Mouse (Mus musculus) intestine, embryonic 14.5 days (tissue): ENCODE results near the gene Slc8b1. TPM values are rescaled to one million over a fixed set of nuclear protein-coding genes. Genes with fewer than 3 reads are reported as not detected.

Experiments
- ATAC-seq: fragments of 200-750 bp; cut with Nextera tagmentation; replicated peaks from 2 replicates; pipeline ENCODE4 v1.8.0; 2017; ENCODE audit warnings: low read depth, moderate number of reproducible peaks, moderate TSS enrichment, moderate library complexity; ENCODE audit not compliant: low FRiP score, low TSS enrichment
- DNase-seq: peaks from one replicate; pipeline ENCODE4 v3.0.0-alpha.2; 2018; ENCODE audit warnings: low spot score
- H3K27ac ChIP-seq: fragments of 300-500 bp; sonication (generic); 2 replicates; pipeline ENCODE4 v1.5.1; 2014; ENCODE audit warnings: low read depth, mild to moderate bottlenecking, control low read depth
- H3K27me3 ChIP-seq: fragments of 300-500 bp; sonication (generic); replicated peaks from 2 replicates; pipeline ENCODE4 v1.6.1; 2014; ENCODE audit warnings: low read length, control low read depth; ENCODE audit not compliant: control insufficient read depth, insufficient read depth
- H3K36me3 ChIP-seq: fragments of 300-500 bp; sonication (generic); 2 replicates; pipeline ENCODE4 v1.6.1; 2014; ENCODE audit warnings: low read length, control low read depth; ENCODE audit not compliant: control insufficient read depth, insufficient read depth
- H3K4me1 ChIP-seq: fragments of 300-500 bp; sonication (generic); replicated peaks from 2 replicates; pipeline ENCODE4 v1.6.1; 2014; ENCODE audit warnings: low read length, control low read depth, mixed read lengths; ENCODE audit not compliant: control insufficient read depth, insufficient read depth
- H3K4me2 ChIP-seq: fragments of 300-500 bp; sonication (generic); 2 replicates; pipeline ENCODE4 v1.6.1; 2014; ENCODE audit warnings: low read length
- H3K4me3 ChIP-seq: fragments of 300-500 bp; sonication (generic); 2 replicates; pipeline ENCODE4 v1.5.1; 2014; ENCODE audit warnings: low read depth, low read length, control low read depth, mixed read lengths
- H3K9ac ChIP-seq: fragments of 300-500 bp; sonication (generic); 2 replicates; pipeline ENCODE4 v1.6.1; 2014; ENCODE audit warnings: mild to moderate bottlenecking, low read length
- H3K9me3 ChIP-seq: fragments of 300-500 bp; sonication (generic); 2 replicates; pipeline ENCODE4 v1.6.1; 2016; ENCODE audit warnings: low read length, control low read depth; ENCODE audit not compliant: control insufficient read depth
- WGBS: fragments of 180-500 bp; shearing (Covaris S2); extraction: QIAGEN DNeasy Blood & Tissue Kit; methylation state at CpG from one replicate; pipeline ENCODE4 v1.1.7; 2014; 5-methylcytosine and 5-hydroxymethylcytosine counted together
- polyA plus RNA-seq: library from polyadenylated mRNA; unstranded; fragments of >200 nt; fragmentation: Nextera tagmentation; extraction: Ambion mirVana; gene quantifications from 2 replicates; pipeline ENCODE4 v1.2.1, GENCODE M21; 2014

Slc8b1 gene
- polyA plus RNA-seq, 1 experiment from 2014 or later = 3.8 TPM

DNA sequence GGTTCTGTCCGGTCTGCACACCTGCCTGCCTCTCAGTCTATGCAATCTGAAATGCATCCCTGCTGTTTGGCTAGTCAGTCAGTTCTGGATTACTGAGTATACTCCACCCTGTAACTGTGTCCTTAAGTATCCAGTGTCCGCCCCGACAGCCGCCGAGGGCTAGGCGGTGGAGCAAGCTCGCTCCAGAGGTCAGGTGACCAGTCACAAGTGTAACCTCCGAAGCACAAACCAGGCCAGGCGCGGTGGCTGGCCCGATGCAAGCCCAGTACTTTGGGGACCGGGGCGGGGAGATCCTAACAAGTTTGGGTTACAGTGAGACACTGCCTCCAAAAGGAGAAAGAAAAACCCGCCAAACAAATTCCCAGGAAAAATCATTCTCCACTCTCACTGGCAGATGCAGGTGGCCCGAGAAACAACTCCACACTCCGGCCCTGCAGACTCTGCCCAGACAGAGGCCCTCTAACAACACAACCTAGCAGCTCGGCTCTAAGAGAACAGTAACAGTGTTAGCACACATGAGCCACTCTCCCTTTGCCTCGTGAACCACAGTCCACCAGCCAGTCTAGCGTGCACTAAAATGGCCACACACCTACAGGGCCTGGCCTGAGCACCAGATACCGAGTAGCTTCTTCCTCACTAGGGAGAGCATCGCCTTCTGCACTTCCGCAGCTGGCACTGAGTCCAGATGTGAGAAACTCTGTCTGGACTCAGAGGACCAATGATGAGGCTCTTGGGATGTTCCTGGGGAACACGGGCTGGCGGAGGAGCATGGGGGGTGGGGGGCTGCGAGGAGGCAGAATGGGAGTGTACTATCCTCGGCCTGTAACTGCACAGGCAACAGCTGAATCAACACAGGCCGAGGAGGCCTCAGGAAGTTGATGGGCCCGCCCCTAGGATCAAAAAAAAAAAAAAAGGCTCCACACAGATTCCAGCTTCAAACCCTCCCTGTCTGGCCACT, 52.3 kb downstream of the Slc8b1 start:
- peaks cover 76% of the 10 kb centered on the region for H3K4me1 ChIP-seq
- H3K27ac ChIP-seq = peak overlapping the region; percentile 90
- DNase-seq (peak; percentile 79), ATAC-seq (peak; percentile 68)
- H3K27me3 ChIP-seq = no peaks in the 10 kb centered on the region
- H3K9me3 ChIP-seq = no peaks in the 10 kb centered on the region
- H3K4me3 ChIP-seq = no peak overlapping the region
- 31% methylated on average over 28 of the region's 28 CpGs for WGBS
- no peak overlapping the region for H3K9ac ChIP-seq
- H3K36me3 ChIP-seq = no peaks in the 10 kb centered on the region
- peak overlapping the region; percentile 28 for H3K4me2 ChIP-seq

DNA sequence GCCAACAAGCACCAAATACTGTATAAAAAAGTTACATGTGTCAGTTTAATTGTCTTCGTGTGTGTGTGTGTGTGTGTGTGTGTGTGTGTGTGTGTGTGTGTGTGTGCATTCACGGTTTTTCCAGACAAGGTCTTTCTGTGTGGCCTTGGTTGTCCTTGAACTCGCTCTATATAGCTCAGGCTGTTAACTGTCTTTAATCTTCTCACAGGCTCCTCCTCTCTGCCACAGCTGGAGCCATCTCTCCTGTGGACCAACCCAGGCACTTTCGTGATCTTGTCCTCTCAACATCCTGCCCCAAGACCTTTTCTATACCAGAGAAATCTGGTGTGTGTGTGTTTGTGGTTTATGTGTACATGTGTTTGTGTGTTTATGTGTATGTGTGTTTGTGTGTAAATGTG, 52.9 kb downstream of the Slc8b1 start:
- Histone ChIP-seq H3K36me3 (no peaks in the 10 kb centered on the region), H3K9ac (no peak overlapping the region), H3K9me3 (no peaks in the 10 kb centered on the region), H3K4me3 (no peak overlapping the region), H3K27me3 (no peaks in the 10 kb centered on the region), H3K4me2 (no peak overlapping the region), H3K27ac (peak overlapping the region; percentile 90), H3K4me1 (peaks cover 81% of the 10 kb centered on the region)
- peak; percentile 59 for DNase-seq
- 14% methylated on average over 4 of the region's 4 CpGs for WGBS
- no peak; the same call in 1 of the 2 replicates for ATAC-seq

GRCm38 (mm10) chr5:120565171-120565905, 54.4 kb downstream of the Slc8b1 start:
- no peak overlapping the region for H3K4me3 ChIP-seq
- peak overlapping the region; percentile 22; the same call in 1 of the 2 replicates for H3K9ac ChIP-seq
- H3K27me3 ChIP-seq = no peaks in the 10 kb centered on the region
- H3K9me3 ChIP-seq = no peaks in the 10 kb centered on the region
- no peaks in the 10 kb centered on the region for H3K36me3 ChIP-seq
- peaks cover 83% of the 10 kb centered on the region for H3K4me1 ChIP-seq
- no peak overlapping the region for H3K4me2 ChIP-seq
- H3K27ac ChIP-seq = peak overlapping the region; percentile 57; the same call in 1 of the 2 replicates
- no peak for DNase-seq
- no peak for ATAC-seq
- 41% methylated on average over 15 of the region's 15 CpGs for WGBS

- WGBS = 65% methylated on average over 5 of the region's 5 CpGs
- Histone ChIP-seq H3K27me3 (no peaks in the 10 kb centered on the region), H3K4me3 (no peak overlapping the region), H3K27ac (peak overlapping the region; percentile 62; the same call in 1 of the 2 replicates), H3K9ac (peak overlapping the region; percentile 22; the same call in 1 of the 2 replicates), H3K9me3 (no peaks in the 10 kb centered on the region), H3K4me2 (no peak overlapping the region), H3K4me1 (peaks cover 83% of the 10 kb centered on the region), H3K36me3 (no peaks in the 10 kb centered on the region)
- no peak for DNase-seq
- ATAC-seq = no peak
These were observed 55.1 kb downstream of the Slc8b1 start for GRCm38 (mm10) chr5:120566101-120566500.

DNA sequence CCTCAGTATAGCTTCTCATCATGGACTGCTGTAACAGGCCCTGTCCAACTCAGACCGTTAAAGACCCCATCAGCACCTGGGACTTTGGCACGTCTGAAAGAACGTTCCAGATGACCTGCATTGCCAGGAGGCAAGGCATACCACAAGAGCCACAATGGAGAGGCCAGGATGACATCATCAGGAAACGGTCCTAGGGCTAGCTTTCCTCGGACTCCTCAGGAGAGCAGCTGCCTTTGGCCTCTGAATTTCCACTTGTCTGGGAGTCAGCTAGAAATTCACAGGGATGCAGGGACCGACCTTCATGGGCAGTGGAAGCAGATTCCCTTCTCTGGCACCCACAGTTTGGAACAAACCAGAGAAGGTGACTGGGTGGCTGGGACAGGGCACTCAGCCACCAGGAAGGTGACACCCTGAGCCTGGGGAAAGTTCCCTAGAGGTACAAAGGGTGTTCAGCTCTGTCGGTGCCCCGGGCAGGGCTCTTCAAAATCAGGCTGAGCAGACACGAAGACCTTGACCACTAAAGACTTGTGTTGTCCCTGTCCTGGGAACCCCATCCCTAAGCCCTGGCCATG, 55.8 kb downstream of the Slc8b1 start:
- peak overlapping the region; percentile 62 for H3K27ac ChIP-seq
- ATAC-seq (no peak), DNase-seq (no peak)
- no peak overlapping the region for H3K9ac ChIP-seq
- H3K4me1 ChIP-seq = peaks cover 85% of the 10 kb centered on the region
- no peaks in the 10 kb centered on the region for H3K27me3 ChIP-seq
- H3K36me3 ChIP-seq = no peaks in the 10 kb centered on the region
- no peaks in the 10 kb centered on the region for H3K9me3 ChIP-seq
- no peak overlapping the region for H3K4me3 ChIP-seq
- no peak overlapping the region for H3K4me2 ChIP-seq
- WGBS = 60% methylated on average over 9 of the region's 9 CpGs

GRCm38 (mm10) chr5:120567253-120567701, 56.3 kb downstream of the Slc8b1 start:
- Histone ChIP-seq H3K4me2 (no peak overlapping the region), H3K9me3 (no peaks in the 10 kb centered on the region), H3K27me3 (no peaks in the 10 kb centered on the region), H3K4me1 (peaks cover 88% of the 10 kb centered on the region), H3K27ac (peak overlapping the region; percentile 62), H3K9ac (no peak overlapping the region), H3K36me3 (no peaks in the 10 kb centered on the region), H3K4me3 (no peak overlapping the region)
- no peak for ATAC-seq
- DNase-seq = peak; percentile 71
- WGBS = 26% methylated on average over 21 of the region's 21 CpGs

GRCm38 (mm10) chr5:120567761-120568211, 56.8 kb downstream of the Slc8b1 start:
- Histone ChIP-seq H3K4me3 (no peak overlapping the region), H3K4me2 (no peak overlapping the region), H3K36me3 (no peaks in the 10 kb centered on the region), H3K27me3 (no peaks in the 10 kb centered on the region), H3K27ac (peak overlapping the region; percentile 62), H3K4me1 (peaks cover 86% of the 10 kb centered on the region), H3K9ac (no peak overlapping the region), H3K9me3 (no peaks in the 10 kb centered on the region)
- no peak for ATAC-seq
- 47% methylated on average over 14 of the region's 14 CpGs for WGBS
- no peak for DNase-seq

GRCm38 (mm10) chr5:120568336-120568768, 57.4 kb downstream of the Slc8b1 start:
- H3K4me2 ChIP-seq = 0 out of 2 replicates have a peak overlapping the region, but pooled peaks have one; percentile 5

More at GRCm38 (mm10) chr5:120568336-120568768, 57.4 kb downstream of the Slc8b1 start:
- Histone ChIP-seq H3K27me3 (no peaks in the 10 kb centered on the region), H3K9me3 (no peaks in the 10 kb centered on the region), H3K4me1 (peaks cover 80% of the 10 kb centered on the region), H3K27ac (peak overlapping the region; percentile 62; the same call in 1 of the 2 replicates), H3K36me3 (peaks cover 4% of the 10 kb centered on the region; the same call in 1 of the 2 replicates), H3K4me3 (no peak overlapping the region), H3K9ac (no peak overlapping the region)
- 47% methylated on average over 9 of the region's 9 CpGs for WGBS
- DNase-seq = no peak
- no peak for ATAC-seq
